Mouse (Mus musculus): ENCODE measurements around the gene Enam. TPM values are rescaled to one million over a fixed set of nuclear protein-coding genes. Genes with fewer than 3 reads are reported as not detected.

Gene Enam
- not detected in 2 replicates for polyA plus RNA-seq (2016; fragmentation: Nextera tagmentation; extraction: Ambion mirVana)

DNA sequence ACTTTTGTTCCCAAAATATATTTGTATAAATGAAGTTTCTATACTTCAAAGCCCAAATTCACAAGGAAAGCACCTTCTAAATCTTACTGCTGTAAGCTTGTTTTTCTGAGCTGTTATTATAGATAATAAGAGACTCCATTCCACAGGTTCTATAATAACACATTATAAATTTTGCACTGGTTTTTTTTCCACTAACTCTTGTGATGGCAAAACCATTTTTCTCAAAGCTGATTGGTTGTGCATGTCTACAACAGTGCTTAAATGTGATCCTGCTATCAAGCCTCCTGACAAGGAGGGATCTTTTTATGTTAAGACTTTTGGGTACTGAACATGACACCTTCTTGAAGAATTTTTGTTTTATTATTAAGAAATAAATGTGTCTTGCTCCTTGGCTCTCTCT is at the start of gene Enam:
Gene Enam, plus strand, starts transcription at position 301 of the 400 bp plus-strand sequence.
- H3K36me3 ChIP-seq: no peaks in the 10 kb centered on the region

GRCm38 (mm10) chr5:88455691-88456090 is 32.1 kb upstream of the Enam start, which contains the start of gene Ambn:
Gene Ambn, plus strand, starts transcription at chr5:88455991.
- Histone ChIP-seq H3K27ac (no peak within 1 kb of the TSS), H3K4me1 (no peaks in the 10 kb centered on the region), H3K36me3 (no peaks in the 10 kb centered on the region), H3K9me3 (no peaks in the 10 kb centered on the region), H3K27me3 (ENCODE audit: insufficient read depth, poor library complexity, severe bottlenecking) (no peaks in the 10 kb centered on the region), H3K4me3 (no peak within 1 kb of the TSS)
- 81% methylated on average over 3 of the region's 3 CpGs for WGBS
- no peak for DNase-seq (ENCODE audit: low spot score)

More for the DNA sequence above, at the start of gene Enam:
- no peak for DNase-seq (ENCODE audit: low spot score)
- H3K4me3 ChIP-seq: no peak within 1 kb of the TSS
- H3K27me3 ChIP-seq (ENCODE audit: insufficient read depth, poor library complexity, severe bottlenecking): no peaks in the 10 kb centered on the region
- no peaks in the 10 kb centered on the region for H3K9me3 ChIP-seq
- no peak within 1 kb of the TSS for H3K27ac ChIP-seq
- no peaks in the 10 kb centered on the region for H3K4me1 ChIP-seq

DNA sequence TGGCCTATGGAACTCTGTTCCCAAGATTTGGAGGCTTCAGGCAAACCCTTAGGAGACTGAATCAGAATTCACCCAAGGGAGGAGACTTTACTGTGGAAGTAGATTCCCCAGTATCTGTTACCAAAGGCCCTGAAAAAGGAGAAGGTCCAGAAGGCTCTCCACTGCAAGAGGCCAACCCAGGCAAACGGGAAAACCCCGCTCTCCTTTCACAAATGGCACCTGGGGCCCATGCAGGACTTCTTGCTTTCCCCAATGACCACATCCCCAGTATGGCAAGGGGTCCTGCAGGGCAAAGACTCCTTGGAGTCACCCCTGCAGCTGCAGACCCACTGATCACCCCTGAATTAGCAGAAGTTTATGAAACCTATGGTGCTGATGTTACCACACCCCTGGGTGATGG is 20.3 kb upstream of the Enam start:
- no peak overlapping the region for H3K4me3 ChIP-seq
- H3K27ac ChIP-seq: no peak overlapping the region
- no peaks in the 10 kb centered on the region for H3K27me3 ChIP-seq (ENCODE audit: insufficient read depth, poor library complexity, severe bottlenecking)
- 89% methylated on average over 2 of the region's 2 CpGs for WGBS
- no peak for DNase-seq (ENCODE audit: low spot score)
- H3K9me3 ChIP-seq: no peaks in the 10 kb centered on the region
- H3K4me1 ChIP-seq: no peaks in the 10 kb centered on the region
- H3K36me3 ChIP-seq: no peaks in the 10 kb centered on the region

DNA sequence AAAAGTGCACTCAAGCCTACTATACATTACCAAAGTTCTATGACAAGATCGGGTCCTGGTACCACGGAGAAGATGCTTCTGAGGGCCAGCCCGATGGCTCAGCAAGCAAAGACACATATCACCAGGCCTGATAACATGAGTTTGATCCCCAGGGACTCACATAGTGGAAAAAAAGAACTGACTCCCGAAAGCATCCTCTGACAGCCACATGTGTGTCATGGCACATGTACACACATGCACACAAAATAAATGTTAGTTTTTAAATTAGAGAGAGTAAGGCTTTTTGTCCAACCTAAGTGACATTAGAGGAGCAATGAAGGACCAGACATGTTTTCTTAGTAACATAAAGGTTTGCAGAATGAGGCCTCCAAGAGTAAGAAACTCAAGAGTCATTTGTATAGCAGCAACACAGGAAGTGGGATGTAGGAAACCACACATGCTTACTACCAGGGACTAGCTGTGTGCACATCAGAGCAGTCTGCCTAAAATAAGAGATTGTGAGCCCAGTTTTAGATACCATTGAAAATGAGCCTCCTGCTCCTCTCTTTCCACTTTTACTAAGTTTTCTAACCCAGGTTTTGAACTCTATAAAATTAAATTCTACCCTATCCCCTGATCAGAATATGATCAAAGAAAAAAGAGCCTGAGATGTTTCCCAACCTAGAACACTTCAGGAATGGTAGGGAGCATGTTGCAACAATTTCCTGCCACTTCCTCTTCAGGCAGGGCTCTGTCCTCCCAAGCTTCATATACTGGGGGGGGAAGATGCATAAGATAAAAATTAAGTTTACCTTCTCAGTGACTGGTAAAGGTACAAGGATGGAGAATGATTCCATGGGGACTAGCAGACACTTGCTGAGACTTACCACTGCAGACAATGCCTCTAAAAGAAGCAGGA is 18.7 kb upstream of the Enam start:
- 84% methylated on average over 4 of the region's 4 CpGs for WGBS
- H3K36me3 ChIP-seq: no peaks in the 10 kb centered on the region
- no peaks in the 10 kb centered on the region for H3K9me3 ChIP-seq

GRCm38 (mm10) chr5:88489004-88489403 is 1.2 kb downstream of the Enam start:
- no peak overlapping the region for H3K4me3 ChIP-seq

More for the DNA sequence above, 18.7 kb upstream of the Enam start:
- no peaks in the 10 kb centered on the region for H3K4me1 ChIP-seq
- no peaks in the 10 kb centered on the region for H3K27me3 ChIP-seq (ENCODE audit: insufficient read depth, poor library complexity, severe bottlenecking)
- no peak overlapping the region for H3K4me3 ChIP-seq
- no peak overlapping the region for H3K27ac ChIP-seq
- no peak for DNase-seq (ENCODE audit: low spot score)

GRCm38 (mm10) chr5:88491111-88491510 is 3.3 kb downstream of the Enam start:
- no peaks in the 10 kb centered on the region for H3K4me1 ChIP-seq
- no peak overlapping the region for H3K27ac ChIP-seq
- no peak for DNase-seq (ENCODE audit: low spot score)
- H3K36me3 ChIP-seq: no peaks in the 10 kb centered on the region
- H3K27me3 ChIP-seq (ENCODE audit: insufficient read depth, poor library complexity, severe bottlenecking): no peaks in the 10 kb centered on the region
- no peaks in the 10 kb centered on the region for H3K9me3 ChIP-seq
- H3K4me3 ChIP-seq: no peak overlapping the region
- WGBS: 81% methylated on average over 5 of the region's 5 CpGs

More at GRCm38 (mm10) chr5:88489004-88489403, 1.2 kb downstream of the Enam start:
- Histone ChIP-seq H3K27me3 (ENCODE audit: insufficient read depth, poor library complexity, severe bottlenecking) (no peaks in the 10 kb centered on the region), H3K4me1 (no peaks in the 10 kb centered on the region), H3K36me3 (no peaks in the 10 kb centered on the region), H3K9me3 (no peaks in the 10 kb centered on the region), H3K27ac (no peak overlapping the region)
- DNase-seq (ENCODE audit: low spot score): no peak
- 63% methylated on average over 2 of the region's 2 CpGs for WGBS

DNA sequence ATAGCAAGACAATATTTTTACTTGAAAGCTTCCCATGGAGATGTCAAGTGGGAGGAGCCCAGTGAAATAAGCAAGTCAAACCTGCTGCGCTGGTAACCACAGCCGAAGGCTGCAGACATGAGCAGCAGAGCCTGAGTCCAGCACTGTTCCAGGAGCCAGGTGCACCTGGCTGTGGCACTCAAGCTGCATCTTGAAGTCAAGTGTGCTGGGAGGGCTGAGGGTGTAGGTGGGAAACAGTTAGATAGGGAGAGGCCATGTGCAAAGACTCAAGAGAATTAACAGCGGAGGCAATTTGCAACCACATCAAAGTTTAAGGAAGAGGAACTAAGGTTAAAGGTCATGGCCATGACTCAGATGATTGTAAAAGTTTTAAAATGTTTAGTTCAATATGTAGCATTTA is 12.0 kb downstream of the Enam start:
- WGBS: 91% methylated on average over 3 of the region's 3 CpGs
- no peaks in the 10 kb centered on the region for H3K4me1 ChIP-seq

DNA sequence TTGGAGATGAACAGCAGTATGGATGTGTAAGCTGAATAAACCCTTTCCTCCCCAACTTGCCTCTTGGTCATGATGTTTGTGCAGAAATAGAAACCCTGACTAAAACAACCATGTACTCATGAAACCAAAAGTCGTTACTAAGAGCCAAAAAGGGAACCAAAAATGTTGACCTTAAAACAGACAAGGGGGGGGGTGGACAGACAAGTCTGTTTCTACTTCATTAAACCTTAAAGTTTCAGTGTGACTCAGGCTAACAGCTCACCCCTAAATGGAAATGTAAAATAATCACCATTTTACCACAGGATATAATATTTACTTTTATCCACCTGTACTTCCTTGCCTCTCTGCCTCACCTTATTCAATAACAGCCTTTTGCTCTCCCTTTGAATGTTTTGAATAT is 20.8 kb downstream of the Enam start:
- Histone ChIP-seq H3K9me3 (no peaks in the 10 kb centered on the region), H3K36me3 (no peaks in the 10 kb centered on the region), H3K4me1 (no peaks in the 10 kb centered on the region), H3K4me3 (no peak overlapping the region), H3K27ac (no peak overlapping the region), H3K27me3 (ENCODE audit: insufficient read depth, poor library complexity, severe bottlenecking) (no peaks in the 10 kb centered on the region)
- no peak for DNase-seq (ENCODE audit: low spot score)
- WGBS: 61% methylated on average over 1 of the region's 1 CpGs

More for the DNA sequence above, 12.0 kb downstream of the Enam start:
- H3K36me3 ChIP-seq: no peaks in the 10 kb centered on the region
- no peaks in the 10 kb centered on the region for H3K27me3 ChIP-seq (ENCODE audit: insufficient read depth, poor library complexity, severe bottlenecking)
- H3K27ac ChIP-seq: no peak overlapping the region
- H3K9me3 ChIP-seq: no peaks in the 10 kb centered on the region
- no peak overlapping the region for H3K4me3 ChIP-seq
- DNase-seq (ENCODE audit: low spot score): no peak

DNA sequence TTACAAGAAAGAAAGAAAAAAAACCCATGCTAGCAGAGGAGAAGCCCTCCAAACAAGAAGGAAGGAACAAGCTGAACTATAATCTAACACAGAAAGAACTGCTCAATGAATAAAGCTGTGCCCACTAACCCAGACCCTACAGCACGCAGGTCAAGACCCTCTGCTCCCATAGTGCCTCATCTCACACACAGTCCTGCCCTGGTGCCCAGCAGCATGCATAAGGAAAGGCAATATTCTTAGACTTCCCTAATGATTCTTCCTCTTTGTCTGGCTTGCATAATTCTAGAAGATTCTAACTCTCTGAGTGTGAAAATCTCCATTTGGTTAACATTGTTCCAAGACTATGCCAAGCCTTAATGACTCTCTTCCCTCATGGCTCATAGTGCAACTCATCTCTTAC is 21.2 kb downstream of the Enam start:
- 73% methylated on average over 1 of the region's 1 CpGs for WGBS
- no peaks in the 10 kb centered on the region for H3K27me3 ChIP-seq (ENCODE audit: insufficient read depth, poor library complexity, severe bottlenecking)
- no peaks in the 10 kb centered on the region for H3K36me3 ChIP-seq
- H3K9me3 ChIP-seq: no peaks in the 10 kb centered on the region
- no peaks in the 10 kb centered on the region for H3K4me1 ChIP-seq
- no peak overlapping the region for H3K27ac ChIP-seq
- H3K4me3 ChIP-seq: no peak overlapping the region
- no peak for DNase-seq (ENCODE audit: low spot score)

DNA sequence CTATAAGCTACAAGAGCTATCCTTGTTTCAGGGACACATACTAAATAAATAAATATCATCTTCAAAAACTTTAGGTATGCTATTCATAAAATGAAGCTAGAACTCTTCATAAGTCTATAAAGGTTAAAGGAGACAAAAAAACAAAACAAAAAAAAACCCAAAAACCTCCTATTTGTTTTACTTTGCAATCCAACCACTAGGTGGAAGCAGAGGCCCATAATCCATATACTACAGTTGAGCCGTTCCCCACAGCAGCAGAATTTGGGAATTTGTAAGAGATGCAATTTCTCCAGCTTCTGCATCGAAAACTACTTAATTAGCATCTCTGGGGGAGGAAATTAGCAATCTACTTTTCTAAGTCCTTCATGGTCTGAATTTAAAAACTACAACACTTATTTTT is 31.5 kb downstream of the Enam start:
- no peaks in the 10 kb centered on the region for H3K4me1 ChIP-seq
- H3K27ac ChIP-seq: no peak overlapping the region
- no peaks in the 10 kb centered on the region for H3K9me3 ChIP-seq
- H3K4me3 ChIP-seq: no peak overlapping the region
- no peaks in the 10 kb centered on the region for H3K36me3 ChIP-seq
- no peak for DNase-seq (ENCODE audit: low spot score)
- H3K27me3 ChIP-seq (ENCODE audit: insufficient read depth, poor library complexity, severe bottlenecking): no peaks in the 10 kb centered on the region
- WGBS: 16% methylated on average over 2 of the region's 2 CpGs

DNA sequence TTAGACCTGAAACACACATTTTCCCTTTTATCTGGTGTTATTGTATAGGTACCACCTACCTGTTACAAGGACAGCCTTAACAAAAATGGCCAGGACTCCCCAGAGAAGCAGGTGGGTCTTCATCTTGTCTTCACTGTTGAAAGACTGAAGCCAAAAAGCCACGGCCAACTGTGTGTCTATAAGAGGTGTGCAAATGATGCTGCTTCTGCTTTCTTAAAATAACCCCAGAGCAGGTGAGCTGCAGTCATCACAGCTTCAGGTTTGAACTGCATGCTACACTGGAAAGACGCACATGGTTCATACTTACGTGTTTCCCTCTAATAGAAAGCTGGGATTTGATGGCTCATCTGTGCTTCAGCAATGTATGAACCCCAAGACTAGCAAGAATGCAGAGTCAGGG is 39.9 kb downstream of the Enam start, which contains the start of gene Jchain:
Gene Jchain, minus strand, starts transcription at position 235 of the 400 bp plus-strand sequence.
- 83% methylated on average over 3 of the region's 3 CpGs for WGBS
- no peaks in the 10 kb centered on the region for H3K27me3 ChIP-seq (ENCODE audit: insufficient read depth, poor library complexity, severe bottlenecking)
- no peaks in the 10 kb centered on the region for H3K36me3 ChIP-seq
- H3K4me3 ChIP-seq: no peak within 1 kb of the TSS
- no peaks in the 10 kb centered on the region for H3K9me3 ChIP-seq
- peaks cover under 1% of the 10 kb centered on the region; the same call in 1 of the 2 replicates for H3K4me1 ChIP-seq
- no peak within 1 kb of the TSS for H3K27ac ChIP-seq
- DNase-seq (ENCODE audit: low spot score): no peak

DNA sequence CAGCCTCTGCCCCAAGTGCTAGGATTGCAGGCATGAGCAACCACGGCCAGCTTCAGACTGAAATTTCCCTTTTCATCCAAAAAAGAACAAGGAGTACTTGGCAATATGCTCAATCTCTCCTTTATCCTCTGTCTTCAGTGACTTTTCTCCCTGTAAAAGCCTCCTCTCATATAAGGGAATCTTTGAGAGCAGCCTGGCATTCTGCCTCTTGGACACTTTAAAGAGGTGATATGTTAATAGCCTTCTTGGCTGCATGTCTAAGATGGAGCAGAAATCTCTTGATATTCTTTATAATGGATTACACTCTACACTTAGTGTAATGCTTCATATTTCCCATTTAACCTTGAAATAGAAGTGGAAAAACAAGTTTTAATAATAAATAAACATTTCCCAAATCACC is 43.1 kb downstream of the Enam start:
- Histone ChIP-seq H3K4me3 (no peak overlapping the region), H3K27ac (no peak overlapping the region), H3K4me1 (peaks cover 5% of the 10 kb centered on the region; the same call in 1 of the 2 replicates), H3K36me3 (no peaks in the 10 kb centered on the region), H3K27me3 (ENCODE audit: insufficient read depth, poor library complexity, severe bottlenecking) (no peaks in the 10 kb centered on the region), H3K9me3 (no peaks in the 10 kb centered on the region)
- 63% methylated on average over 1 of the region's 1 CpGs for WGBS
- DNase-seq (ENCODE audit: low spot score): no peak

- no peak overlapping the region for H3K4me3 ChIP-seq
- WGBS: 73% methylated on average over 3 of the region's 3 CpGs
- no peaks in the 10 kb centered on the region for H3K9me3 ChIP-seq
- H3K4me1 ChIP-seq: peaks cover 5% of the 10 kb centered on the region; the same call in 1 of the 2 replicates
- DNase-seq (ENCODE audit: low spot score): no peak
- H3K27me3 ChIP-seq (ENCODE audit: insufficient read depth, poor library complexity, severe bottlenecking): no peaks in the 10 kb centered on the region
- H3K27ac ChIP-seq: no peak overlapping the region
- H3K36me3 ChIP-seq: no peaks in the 10 kb centered on the region
Measured at GRCm38 (mm10) chr5:88534697-88535096, 46.9 kb downstream of the Enam start.
